Mouse (Mus musculus): Measurements from ENCODE around the gene Gm498. TPM values are rescaled to one million over a fixed set of nuclear protein-coding genes. Genes with fewer than 3 reads are reported as not detected.

Gene Gm498
- total RNA-seq (2021), result not detected
- long read RNA-seq, experiment 1, result 0 reads
- long read RNA-seq, experiment 2, result 0 reads

- Histone ChIP-seq H3K4me3 (no peak within 1 kb of the TSS), H3K27ac (no peak within 1 kb of the TSS)
- no peak for TF ChIP-seq CTCF (conservative IDR thresholded peaks at IDR 0.05)
- DNase-seq (ENCODE audit: low spot score in 2 of 2), result no peak
These were observed at the start of gene Gm498 for GRCm38 (mm10) chr7:143866538-143866937. TSS of gene Gm498 (plus strand) at chr7:143866838.

- no peak for DNase-seq (ENCODE audit: low spot score in 2 of 2)
- Histone ChIP-seq H3K4me3 (no peak overlapping the region), H3K27ac (no peak overlapping the region)
- TF ChIP-seq CTCF (conservative IDR thresholded peaks at IDR 0.05), result no peak
These were observed 47.4 kb upstream of the Gm498 start for GRCm38 (mm10) chr7:143819201-143819600.

GRCm38 (mm10) chr7:143821241-143821640 is 45.4 kb upstream of the Gm498 start:
- Histone ChIP-seq H3K27ac (no peak overlapping the region), H3K4me3 (no peak overlapping the region)
- no peak for TF ChIP-seq CTCF (conservative IDR thresholded peaks at IDR 0.05)
- no peak for DNase-seq (ENCODE audit: low spot score in 2 of 2)

DNA sequence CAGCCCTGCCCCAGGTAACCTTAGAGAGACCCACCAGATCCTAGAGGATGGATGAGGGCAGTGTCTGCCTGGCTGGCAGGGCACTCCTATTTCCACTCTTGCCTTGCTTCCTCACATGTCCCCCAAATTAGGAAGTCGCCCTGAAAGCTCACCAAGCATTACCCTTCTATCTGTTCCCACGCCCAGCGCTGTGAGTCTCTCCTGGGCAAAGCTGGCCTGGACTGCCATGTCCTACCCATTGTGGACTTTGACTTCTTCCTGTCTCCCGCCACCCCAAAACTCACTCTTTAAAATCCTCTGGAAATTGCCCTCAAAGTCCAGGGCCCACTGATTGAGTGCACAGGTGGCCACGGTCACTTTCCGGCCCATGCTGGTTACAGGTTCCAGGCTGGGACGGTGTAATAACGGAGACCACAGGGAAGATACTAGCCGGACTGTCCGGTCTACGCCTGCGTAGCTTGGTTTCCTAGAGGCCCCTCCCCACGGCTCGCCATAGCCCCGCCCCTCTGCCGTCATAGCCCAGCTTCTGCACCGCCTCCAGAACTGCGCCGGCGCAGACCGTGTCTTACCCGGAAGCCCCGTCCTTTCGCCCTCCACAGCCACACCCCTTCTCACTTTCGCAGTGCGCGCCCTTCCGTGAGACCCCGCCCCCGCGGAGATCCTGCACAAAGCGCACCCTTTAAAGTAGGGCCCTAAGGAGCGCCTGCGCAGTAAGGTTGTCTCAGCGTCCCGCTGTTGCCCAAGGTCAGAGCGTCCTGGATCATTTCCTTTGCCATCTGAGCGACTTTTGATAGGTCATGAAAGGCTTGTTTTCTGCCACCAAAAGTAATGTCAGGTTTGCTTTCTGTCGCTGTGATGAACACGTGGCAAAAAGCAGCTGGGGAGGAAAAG is 44.0 kb upstream of the Gm498 start, which contains the start of the genes Nadsyn1 and Dhcr7:
Gene Nadsyn1 (minus strand): TSS at position 475 of the 891 bp plus-strand sequence.
Gene Dhcr7 (plus strand): TSS at position 771 of the 891 bp plus-strand sequence.
- DNase-seq (ENCODE audit: low spot score in 2 of 2), result peak; percentile 99
- H3K27ac ChIP-seq, result peak within 1 kb of the TSS; percentile 98

GRCm38 (mm10) chr7:143823266-143823605 is 43.4 kb upstream of the Gm498 start:
- Histone ChIP-seq H3K27ac (peak overlapping the region; percentile 98), H3K4me3 (peak overlapping the region; percentile 78)
- DNase-seq (ENCODE audit: low spot score in 2 of 2), result no peak
- no peak for TF ChIP-seq CTCF (conservative IDR thresholded peaks at IDR 0.05)

More for the DNA sequence above, 44.0 kb upstream of the Gm498 start, which contains the start of the genes Nadsyn1 and Dhcr7:
- TF ChIP-seq CTCF (conservative IDR thresholded peaks at IDR 0.05), result no peak
- H3K4me3 ChIP-seq, result peak within 1 kb of the TSS; percentile 78

DNA sequence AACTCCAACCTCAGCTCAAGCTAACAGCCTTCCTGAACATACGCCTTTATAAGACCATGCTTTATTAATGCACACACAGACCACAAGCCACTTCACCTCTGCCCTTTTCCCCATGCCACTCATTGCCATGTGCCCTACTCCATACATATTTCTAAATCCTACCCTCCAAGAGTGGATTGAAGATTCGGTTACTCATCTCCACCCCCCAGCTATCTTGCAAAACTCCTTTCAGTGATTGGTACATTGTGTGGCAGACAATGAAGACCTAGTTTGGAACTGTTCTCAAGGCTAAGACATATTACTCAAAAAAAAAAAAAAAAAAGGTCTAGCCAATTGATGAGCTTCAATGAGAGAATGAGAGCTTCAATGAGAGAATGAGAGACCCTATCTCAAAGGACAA is 39.7 kb upstream of the Gm498 start:
- no peak overlapping the region for H3K27ac ChIP-seq
- no peak for TF ChIP-seq CTCF (conservative IDR thresholded peaks at IDR 0.05)
- DNase-seq (ENCODE audit: low spot score in 2 of 2), result no peak
- no peak overlapping the region for H3K4me3 ChIP-seq

DNA sequence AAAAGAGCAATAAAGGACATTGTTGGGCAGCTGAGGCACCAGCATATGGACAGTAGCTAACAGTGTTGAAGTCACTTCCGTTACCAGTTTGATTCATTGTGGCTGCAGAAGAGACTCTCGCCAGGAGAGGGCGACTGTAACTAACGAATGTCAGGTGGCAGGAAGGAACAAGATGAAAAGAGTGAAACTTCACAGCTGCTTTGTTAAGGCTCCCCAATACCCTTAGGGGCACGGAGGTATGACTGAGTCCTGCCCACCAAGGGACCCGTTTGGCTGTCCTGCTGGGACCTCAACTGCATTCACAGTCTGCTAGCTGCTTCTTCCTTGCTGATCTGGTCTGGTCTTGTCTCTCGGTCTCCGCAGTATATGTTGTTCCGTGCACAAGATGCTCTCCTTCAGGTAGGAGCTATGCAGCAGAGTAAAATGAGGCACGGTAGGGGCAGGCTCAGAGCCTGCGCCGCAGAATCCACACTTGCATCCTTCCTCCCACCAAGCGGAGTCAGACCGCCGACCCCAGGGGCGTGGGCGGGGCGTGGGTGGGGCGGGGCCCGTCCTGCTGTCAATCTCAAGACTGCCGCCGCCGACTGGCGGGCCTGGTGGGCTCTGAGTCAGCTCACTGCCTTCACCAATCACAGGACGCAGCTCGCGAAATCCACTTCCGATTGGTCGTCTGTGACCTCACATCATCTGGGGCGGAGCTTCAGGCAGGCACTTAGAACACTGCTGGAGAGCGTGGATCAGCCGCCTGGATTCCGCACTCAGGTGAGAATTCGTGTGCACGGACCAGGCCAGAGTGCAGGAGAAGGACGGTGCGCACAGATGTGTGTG is 36.9 kb upstream of the Gm498 start:
- DNase-seq (ENCODE audit: low spot score in 2 of 2), result peak; percentile 93 to 97
- peak; percentile 92 for TF ChIP-seq CTCF (conservative IDR thresholded peaks at IDR 0.05)
- Histone ChIP-seq H3K27ac (peak overlapping the region; percentile 91), H3K4me3 (peak overlapping the region; percentile 93)

DNA sequence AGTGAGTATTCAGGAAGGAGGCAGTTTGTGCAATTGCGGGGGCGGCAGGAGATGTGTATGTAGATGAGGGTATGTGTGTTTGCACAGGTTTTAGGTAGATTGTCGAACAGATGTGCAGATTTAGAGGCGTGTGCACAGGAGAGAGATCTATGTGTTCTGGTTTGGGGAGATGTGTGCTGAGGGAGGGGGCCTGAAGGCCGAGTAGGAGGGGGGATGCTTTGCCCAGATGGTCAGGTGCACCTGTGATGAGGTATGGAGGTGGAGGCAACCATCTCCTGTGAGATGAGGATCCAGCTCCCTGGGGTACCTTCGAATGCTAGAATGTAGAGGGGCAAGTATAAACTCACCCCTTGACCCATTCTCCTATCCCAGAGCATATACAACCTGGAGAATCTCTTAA is 36.2 kb upstream of the Gm498 start:
- no peak for DNase-seq (ENCODE audit: low spot score in 2 of 2)
- TF ChIP-seq CTCF (conservative IDR thresholded peaks at IDR 0.05), result no peak
- peak overlapping the region; percentile 91 for H3K27ac ChIP-seq

GRCm38 (mm10) chr7:143832196-143832595 is 34.4 kb upstream of the Gm498 start:
- peak overlapping the region; percentile 28 for H3K4me3 ChIP-seq
- no peak for TF ChIP-seq CTCF (conservative IDR thresholded peaks at IDR 0.05)
- H3K27ac ChIP-seq, result peak overlapping the region; percentile 91; the same call in 1 of the 2 replicates
- no peak for DNase-seq (ENCODE audit: low spot score in 2 of 2)

More for the DNA sequence above, 36.2 kb upstream of the Gm498 start:
- peak overlapping the region; percentile 93 for H3K4me3 ChIP-seq

GRCm38 (mm10) chr7:143832611-143833010 is 34.0 kb upstream of the Gm498 start:
- Histone ChIP-seq H3K4me3 (no peak overlapping the region), H3K27ac (no peak overlapping the region; the same call in 1 of the 2 replicates)
- no peak for DNase-seq (ENCODE audit: low spot score in 2 of 2)
- TF ChIP-seq CTCF (conservative IDR thresholded peaks at IDR 0.05), result no peak

GRCm38 (mm10) chr7:143833581-143834190 is 33.0 kb upstream of the Gm498 start:
- Histone ChIP-seq H3K27ac (no peak overlapping the region), H3K4me3 (no peak overlapping the region)
- DNase-seq (ENCODE audit: low spot score in 2 of 2), result no peak
- TF ChIP-seq CTCF (conservative IDR thresholded peaks at IDR 0.05), result no peak

GRCm38 (mm10) chr7:143834316-143834715 is 32.3 kb upstream of the Gm498 start:
- no peak for TF ChIP-seq CTCF (conservative IDR thresholded peaks at IDR 0.05)
- no peak overlapping the region for H3K4me3 ChIP-seq
- no peak for DNase-seq (ENCODE audit: low spot score in 2 of 2)
- H3K27ac ChIP-seq, result no peak overlapping the region

All from layer of hippocampus, adult 2 months (tissue).